Mouse (Mus musculus) urinary bladder, postnatal 25 days (tissue): ENCODE measurements around the gene Crlf1.

ENCODE experiments used
- DNase-seq: peaks from one replicate; pipeline ENCODE4 v3.0.0; 2022; ENCODE audit warnings: low spot score

Crlf1 gene

DNA sequence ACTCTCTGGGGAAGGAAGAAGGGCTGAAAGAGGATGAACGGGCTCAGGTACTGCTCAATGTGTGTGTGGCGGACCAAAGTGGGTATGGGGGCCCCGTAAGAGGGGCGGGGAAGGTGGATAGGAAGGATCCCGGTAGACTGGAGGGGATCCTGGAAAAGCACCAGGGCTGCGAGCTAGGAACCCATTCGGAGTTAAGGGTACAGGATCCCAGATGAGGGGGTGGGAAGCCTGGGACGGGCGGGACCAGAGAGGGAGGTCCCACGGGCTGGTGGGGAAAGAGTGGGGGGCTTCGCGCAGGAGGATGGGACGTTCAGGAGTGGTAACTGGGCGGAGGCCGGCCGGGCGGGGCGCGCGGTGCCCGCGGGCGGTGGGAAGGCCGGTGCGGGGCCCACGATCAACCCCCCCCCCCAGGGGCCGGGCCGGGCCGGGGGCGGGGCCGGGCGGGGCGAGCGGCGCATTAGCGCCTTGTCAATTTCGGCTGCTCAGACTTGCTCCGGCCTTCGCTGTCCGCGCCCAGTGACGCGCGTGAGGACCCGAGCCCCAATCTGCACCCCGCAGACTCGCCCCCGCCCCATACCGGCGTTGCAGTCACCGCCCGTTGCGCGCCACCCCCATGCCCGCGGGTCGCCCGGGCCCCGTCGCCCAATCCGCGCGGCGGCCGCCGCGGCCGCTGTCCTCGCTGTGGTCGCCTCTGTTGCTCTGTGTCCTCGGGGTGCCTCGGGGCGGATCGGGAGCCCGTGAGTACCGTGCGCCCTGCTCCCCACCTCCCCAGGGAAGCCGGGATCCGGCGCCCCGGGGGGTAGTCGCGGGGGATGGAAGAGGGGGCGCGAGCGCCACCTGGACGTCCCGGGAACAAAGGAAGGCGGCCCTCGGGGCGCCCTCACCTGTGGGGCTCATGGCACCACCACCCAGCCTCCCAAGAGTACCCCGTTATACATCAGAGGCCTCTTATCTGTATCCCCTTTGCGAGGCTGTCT lies at the start of gene Crlf1:
Gene Crlf1 (plus strand): TSS at position 495 of the 977 bp plus-strand sequence.
- DNase-seq = no peak

DNA sequence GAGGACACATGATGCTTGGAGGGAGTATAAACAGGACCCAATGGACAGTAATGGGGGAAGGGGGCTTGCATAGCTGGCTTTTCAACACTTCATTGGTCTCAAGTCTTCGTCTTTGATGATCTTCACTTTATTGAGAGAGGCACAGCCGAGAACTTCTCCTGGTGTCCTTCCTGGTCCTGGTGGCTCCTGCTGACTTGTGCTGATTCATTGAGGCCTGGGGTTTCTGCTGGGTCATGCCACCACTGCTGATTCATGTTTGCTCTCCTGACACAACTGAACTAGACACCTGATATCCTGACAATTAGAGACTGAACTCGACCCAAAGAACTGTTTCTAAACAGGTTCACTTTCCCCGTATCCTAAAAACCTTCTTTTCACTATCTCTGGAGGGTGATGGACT lies 49.6 kb upstream of the Crlf1 start:
- DNase-seq = no peak

DNA sequence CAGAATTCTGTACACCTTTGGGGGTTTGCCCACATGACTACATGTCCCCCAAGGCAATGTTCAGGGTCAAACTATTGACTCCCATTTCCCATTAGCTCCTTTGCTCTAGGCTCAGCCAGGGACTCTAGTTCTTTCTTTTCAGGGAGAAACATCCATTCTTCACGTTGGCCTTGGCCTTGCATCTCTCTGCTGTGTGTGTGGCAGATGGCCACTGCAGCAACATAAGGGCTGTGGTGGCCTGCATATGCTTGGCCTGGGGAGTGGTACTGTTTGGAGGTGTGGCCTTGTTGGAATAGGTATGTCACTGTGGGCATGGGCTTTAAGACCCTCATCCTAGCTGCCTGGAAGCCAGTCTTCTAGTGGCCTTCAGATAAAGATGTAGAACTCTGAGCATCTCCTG lies 47.0 kb upstream of the Crlf1 start:
- no peak for DNase-seq

DNA sequence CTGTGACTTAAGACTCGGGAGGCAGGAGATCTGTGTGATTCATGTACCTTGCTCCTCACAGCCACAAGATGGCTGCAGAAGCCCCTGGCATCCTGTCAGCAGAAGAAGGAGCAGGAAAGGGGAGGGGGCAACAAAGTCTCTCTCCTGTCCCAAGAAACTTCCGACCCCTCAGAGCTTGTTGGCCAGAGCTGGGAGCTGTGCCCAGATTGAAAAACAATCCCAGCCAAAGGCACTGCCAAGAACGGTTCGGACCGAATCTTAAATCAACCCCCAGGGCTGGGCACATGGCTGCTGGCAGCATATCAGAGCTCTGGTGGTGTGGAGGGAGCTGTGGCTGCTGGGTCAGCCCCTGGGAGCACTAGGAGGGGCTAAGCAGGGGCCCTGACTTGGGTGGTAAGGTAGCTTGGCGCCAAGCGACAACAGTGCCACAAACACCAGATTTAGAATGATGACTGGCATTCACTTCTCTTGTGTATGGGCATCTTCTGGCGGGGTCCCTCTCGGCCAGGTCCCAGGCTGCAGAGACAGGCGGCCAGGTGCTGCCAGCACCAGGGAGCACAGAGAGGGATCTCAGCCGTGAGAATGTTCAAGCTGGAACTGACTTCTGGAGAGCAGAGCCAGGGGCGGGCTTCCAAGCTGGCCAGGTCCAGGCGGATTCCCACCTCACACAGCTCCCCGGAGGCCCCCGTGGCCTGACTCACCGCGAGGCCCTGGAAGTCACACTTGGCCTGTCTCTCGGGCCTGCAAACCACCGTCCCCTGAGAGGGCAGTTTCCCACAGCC lies 45.1 kb upstream of the Crlf1 start:
- no peak for DNase-seq

DNA sequence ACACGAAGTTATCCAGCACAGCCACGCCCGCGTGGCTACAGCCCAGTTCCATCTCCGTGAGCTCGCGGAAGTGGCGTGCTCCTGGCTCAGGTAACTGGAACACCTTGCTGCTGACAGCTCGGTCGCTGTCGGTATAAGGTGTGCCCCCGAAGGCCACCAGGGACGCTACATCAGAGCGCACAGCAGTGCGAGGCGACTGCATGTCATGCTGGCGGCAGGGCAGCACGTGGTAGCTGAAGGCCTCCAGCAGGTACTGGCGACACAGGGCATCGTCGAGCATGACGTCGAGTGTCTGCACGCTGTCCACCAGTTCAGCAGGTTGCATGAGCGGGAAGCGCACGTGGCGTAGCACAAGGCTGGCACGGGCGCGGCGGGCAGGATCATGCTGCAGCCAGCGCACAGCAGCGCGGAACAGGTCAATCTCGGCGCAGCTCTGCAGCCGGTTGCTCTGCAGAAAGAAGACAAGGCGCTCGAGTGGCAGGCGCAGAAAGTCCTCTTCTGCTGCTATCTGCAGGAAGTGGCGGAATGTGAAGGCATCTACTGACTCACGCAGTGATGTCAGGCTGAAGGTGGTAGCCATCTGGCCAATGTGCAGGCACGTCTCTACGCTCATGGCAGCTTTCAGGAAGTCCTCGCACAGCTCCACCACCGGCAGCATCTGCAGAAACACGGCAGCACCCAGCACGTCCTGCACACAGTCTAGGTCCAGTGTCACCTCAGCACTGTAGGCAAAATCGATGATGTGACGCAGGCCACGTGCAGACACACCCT lies 40.6 kb upstream of the Crlf1 start:
- DNase-seq = no peak

DNA sequence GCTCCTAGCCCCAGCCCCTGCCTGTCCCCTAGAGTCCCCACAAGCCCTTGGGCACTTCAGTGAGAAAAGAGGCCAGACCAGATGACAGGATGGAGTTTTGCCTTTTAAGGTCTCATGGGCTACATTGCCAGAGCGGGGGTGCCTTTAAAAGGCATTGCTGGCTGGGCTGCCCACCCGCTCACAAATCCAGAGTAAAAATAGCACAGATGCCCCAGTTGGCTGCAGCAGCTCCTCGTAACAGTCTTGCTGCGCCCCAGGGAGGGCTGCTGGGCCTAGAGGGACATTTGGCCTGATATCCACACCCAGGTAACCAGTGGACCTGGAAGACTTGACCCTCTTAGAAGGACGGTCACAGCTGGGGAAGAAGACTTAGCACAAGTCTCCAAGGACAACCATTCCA lies 39.1 kb upstream of the Crlf1 start:
- no peak for DNase-seq

DNA sequence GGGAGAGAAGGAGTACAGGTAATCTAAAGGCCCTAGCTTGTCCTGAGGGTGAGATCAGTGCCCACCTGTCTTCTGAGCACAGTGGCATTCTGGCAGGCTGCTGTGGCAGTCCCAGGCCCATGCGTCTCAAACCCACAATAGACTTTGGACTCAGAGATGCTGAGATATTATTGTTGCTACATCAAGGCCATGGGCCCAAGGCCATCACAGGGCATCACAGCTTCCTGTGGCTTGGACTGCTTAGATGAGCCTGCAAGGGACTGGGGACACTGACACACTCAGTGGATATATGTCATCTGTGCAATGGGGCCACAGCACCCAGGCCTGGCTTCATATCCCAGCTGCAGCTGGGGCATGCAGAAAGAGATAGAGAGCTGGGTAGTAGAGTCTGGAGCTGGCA lies 36.0 kb upstream of the Crlf1 start:
- DNase-seq = no peak

DNA sequence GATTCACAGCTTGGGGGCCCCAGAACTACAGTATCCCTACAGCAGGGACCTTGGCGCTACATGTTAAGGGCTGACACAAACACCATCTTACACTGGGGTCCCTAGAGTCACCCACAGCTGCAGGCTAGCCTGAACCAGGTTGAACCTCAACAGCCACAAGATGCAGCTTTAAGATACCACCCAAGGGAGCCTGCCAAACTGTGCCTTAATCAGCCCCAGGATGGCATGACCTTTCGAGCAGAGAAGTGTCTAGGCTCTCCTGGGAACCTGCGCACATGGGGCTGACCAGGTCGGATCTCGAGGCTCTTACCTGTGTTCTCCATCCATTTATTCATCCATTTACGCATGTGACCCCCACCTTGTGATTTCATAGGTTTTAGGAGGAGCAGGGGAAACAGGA lies 35.1 kb upstream of the Crlf1 start:
- no peak for DNase-seq

DNA sequence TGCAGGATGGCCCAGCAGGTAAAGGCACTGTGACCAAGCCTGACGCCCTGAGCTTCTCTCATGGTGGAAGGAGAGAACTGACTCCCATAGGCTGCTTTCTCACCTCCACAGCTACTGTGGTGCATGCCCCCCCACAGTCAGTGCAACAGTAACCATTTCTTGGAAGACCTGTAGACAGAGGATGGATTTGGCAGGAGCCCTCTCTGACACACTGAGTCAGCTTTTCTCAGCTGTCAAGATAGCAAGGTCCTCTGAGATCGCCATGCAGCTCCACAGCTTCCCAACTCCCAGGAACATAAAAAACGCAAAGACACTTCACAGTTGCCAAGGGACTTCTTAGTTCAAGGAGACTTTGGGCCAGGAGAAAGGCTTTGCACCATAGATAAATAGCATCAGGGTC lies 34.5 kb upstream of the Crlf1 start:
- DNase-seq = no peak

DNA sequence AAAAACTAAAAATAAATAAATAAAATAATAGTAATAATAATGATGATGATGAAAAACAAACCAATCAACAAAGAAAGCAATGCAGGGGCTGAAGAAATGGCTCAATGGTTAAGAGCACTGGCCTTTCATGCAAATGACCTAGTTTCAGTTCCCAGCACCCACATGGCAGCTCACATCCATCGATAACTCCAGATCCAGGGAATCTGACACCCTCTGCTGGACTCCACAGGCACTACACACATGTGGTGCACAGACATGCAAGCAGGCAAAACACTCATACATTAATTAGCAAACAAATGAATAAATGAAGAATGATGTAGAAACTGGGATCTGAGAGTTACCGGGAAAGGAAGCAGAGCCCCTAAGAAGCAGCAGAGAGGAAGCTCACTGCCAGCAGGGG lies 33.3 kb upstream of the Crlf1 start:
- no peak for DNase-seq

DNA sequence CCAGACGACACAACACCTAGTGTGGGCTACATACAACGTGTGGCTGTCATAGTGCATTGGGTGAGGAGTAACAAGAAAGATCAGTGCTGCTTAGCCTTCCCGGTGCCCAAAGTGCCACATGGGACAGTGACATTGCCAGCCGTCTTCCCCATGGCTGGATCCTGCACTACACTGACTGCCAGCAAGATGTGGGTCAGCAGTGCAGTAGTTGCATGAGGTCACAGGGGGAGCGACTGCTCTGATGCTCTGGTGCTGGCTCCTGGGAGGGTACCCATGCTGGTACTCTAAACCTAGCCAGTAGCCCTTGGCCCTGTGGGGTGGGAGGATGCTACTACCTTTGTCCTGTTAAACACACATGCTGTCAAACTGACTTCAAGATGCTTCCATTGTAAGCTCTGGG lies 32.8 kb upstream of the Crlf1 start:
- DNase-seq = no peak

DNA sequence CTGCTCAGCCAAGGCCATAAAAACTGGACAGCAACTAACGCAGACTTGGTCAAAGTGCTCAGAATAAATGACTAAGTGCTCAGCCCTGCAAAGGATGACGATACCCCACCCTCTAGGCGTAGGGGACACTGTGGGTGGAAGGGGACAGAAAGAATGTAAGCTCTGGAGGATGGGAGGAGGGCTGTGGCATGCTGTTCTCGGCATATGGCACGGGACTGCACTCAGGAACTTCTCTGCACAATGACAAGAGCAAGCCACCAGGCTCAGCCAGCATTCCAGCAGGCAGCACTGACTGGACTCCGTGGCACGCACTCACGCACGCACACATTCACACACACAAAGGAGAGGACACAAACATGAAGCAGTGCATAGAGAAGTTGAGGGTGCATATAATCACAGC lies 32.4 kb upstream of the Crlf1 start:
- no peak for DNase-seq

DNA sequence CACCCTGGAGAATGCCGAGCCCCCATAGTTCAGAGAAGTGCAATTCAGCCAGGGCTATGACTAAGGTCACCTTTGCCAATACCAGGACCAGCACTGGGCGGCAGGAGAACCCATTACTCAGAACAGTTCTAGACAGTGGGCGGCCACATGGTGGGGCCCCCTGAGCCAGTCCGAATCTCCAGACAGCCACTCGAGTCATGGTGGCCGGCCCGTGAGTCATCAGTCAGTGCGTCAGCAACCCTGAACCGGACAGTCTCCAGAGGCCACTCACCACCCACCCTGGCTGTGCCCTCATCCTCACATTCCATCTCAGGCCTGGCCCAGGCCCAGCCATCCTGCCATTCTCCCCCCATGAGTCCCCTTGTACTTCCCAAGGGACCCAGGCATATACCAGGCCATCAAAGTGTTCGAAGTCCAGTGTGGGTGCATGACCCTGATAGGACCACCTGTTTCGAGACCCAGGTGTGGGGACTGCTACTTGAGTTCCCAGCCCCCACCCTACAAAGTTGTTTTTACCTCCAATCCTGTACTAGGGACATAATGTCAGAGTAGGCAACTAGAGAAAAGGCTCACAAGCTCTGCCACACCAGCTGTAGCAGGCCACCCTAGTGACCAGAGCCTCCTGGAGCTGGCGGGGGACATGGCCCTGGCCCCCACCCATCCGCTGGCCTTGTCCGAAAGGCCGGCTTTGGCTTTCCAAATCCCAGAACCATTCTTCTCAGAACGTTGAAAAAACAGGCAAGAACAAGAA lies 31.0 kb upstream of the Crlf1 start:
- no peak for DNase-seq

DNA sequence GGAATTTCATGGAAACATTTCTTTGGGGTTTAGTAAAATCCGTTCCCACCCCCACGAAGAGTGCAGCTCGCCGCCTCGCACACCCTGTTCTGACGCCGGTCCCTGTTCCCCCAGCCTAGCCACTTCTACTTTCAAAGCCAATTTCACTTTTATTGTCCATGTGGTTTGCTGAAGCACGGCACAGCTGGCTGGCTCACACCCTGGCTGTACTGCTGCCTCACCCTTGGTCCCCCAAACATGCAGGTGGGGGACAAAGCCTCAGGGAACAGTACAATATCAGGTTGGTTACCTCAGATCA lies 30.5 kb upstream of the Crlf1 start:
- no peak for DNase-seq

DNA sequence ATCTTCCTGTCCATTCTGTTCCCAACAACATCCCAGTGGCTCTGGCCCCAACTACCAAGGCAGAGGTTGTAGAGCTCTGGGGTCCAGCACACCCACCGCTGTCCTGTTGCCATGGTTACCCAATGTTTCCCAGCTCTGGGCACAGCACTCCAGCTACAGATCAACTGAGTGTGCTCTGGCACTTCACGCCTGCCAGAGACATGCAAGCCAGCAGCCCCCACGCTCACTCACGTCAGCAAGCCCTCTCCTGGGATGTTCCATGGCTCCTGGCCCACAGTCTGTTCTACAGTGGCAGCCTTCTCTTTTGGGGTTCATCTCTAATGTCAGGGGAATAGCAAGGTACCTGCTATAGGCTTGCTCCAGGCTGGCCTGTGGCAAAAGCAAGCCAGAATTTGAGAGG lies 29.7 kb upstream of the Crlf1 start:
- no peak for DNase-seq

DNA sequence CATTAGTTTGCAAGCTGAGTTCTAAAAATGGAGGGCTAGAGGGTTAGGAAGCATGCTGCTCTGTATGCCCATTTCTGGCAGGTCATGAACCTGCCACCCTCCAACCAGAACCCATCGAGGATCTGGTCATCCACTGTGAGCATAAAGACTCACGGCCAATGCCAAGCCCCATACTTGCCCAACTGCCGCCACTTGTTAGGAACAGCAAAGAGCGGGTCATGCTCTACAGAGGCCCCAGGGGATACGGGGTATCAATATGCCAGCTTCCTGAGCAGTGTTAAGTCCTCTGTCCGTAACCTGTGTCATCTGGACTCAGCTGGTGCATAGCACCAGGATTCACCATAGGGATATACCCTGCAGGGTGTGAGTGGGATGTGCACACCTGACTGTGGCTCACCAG lies 28.8 kb upstream of the Crlf1 start:
- no peak for DNase-seq

DNA sequence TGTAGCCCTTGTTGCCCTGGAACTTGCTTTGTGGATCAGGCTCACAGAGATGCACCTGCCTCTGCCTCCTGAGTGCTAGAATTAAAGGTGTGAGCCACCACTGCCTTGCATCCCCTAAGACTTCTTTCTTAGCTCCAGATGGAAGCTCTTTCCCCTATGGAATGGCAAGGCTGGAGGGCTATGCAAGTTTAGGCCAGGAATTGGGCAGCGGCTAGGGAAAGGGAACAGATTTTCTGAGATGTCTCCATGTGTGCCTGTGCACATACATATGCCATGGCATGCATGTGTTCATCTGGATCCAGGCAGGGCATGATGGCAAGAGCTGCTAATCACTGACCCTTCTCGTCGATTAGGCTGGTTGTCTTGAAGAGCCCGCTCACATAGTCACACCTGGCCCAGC lies 27.3 kb upstream of the Crlf1 start:
- no peak for DNase-seq

DNA sequence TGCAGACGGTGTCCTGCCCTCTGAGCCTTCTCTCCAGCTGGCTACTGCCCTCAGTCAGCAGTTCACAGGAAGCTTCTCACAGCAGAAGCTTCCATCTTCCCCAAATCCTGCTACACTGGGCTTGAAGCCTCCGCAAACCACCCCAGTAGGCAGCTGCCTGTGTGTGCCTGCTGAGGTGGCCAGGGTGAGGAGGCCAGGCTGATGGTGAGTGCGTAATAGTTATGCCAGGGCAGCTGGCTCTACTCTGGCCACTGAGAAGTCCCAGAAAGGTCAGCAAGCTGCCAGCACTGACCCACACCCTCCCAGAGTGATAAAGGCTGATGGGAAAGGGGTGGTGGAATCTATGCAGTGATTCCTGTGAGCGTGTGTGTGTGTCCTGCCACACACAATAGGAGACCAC lies 26.7 kb upstream of the Crlf1 start:
- no peak for DNase-seq

DNA sequence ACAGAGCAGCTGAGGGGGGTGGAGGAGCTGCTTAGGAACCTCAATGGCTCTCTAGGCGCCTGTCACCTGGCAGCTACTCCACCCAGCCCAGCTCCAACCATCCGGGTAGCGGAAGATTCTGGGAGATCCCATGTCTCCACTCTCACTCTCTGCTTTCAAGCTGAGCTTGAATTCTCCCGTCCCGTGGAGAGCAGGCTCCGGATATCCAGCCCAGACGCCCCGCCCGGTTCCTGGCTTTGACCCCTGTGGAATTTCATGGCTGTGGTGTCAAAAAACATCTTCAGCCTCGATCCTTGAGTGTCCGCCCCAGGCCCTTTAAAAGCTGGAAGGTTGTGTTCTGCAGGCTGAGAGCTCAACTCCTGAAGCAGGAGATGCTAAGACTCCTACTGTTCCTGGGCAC lies 26.2 kb upstream of the Crlf1 start:
- no peak for DNase-seq

DNA sequence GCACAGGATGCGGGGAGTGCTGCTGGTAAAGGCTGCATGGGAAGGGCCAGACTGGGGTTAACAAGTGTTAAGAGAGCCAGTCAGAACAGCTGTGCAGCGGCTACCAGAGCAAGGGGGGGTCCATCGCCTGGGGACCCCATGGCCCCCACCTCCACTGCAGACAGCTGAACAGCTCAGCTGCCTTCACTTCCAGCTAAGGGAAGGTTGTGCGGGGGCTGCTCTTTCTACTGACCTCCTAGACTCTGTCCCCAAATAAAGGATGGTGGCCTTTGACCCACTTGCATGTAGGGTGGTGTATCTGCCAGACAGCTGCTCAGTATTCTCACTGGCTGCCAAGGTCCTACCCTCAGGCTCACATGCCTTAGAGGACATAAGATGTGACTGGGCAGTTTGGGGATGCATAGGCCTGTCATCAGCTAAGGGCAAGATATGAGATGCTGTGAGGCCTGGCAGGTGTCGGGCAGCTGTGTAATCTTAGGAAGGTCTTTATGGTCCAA lies 25.7 kb upstream of the Crlf1 start:
- no peak for DNase-seq

DNA sequence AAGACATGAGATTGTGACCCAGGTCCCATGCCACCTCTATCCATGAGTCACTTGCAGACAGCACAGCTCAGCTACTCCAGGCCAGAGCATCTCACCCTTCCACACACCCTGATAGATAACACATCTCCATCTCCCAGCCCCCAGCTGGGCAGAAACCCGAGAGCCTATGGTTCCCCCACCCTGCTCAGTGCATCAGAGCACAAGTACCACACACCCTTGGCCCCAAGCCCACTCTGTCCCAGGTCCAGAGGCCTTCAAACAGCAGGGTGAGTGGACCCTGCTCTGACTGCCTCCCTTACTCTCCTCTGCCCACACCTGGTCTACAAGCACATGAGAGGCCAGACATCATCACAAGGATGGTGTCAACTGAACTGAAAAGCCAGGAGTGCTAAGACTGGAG lies 25.1 kb upstream of the Crlf1 start:
- no peak for DNase-seq

DNA sequence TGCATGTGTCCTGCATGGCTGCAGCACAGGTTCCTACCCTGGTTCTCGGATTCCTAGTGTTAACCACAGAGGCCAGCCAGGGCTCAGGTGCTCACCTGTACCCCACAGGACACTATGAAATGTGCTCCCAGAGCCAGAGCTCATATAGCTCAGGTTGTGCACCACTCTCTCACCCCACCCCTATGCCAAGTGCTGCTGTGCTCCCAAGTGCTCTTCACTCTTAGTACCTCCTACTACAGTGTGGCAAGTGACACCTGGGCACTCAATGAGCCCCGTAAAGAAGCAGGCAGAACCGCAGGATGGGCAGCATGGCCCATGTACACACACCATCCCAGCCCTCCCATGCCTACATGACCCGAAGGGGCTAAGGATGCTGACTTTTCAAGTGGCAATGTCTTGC lies 24.2 kb upstream of the Crlf1 start:
- DNase-seq = no peak
